Mouse (Mus musculus): Measurements from ENCODE around the gene Hsd17b14.

Gene Hsd17b14

GRCm38 (mm10) chr7:45561624-45562520, 7.2 kb downstream of the Hsd17b14 start:
- in situ Hi-C loops (cut with MboI, MseI), result loop anchor here (5.0 kb wide), 1 partner anchor 85 kb away; no protein-coding TSS in a partner anchor

- in situ Hi-C loops (cut with MboI, MseI), result loop anchor here (5.0 kb wide), 1 partner anchor 88 kb away; no protein-coding TSS in a partner anchor
Measured at GRCm38 (mm10) chr7:45564811-45565210, 10.1 kb downstream of the Hsd17b14 start.

GRCm38 (mm10) chr7:45565446-45565845, 10.8 kb downstream of the Hsd17b14 start:
- in situ Hi-C loops (cut with MboI, MseI), result no loop called here

GRCm38 (mm10) chr7:45567112-45567779, 12.6 kb downstream of the Hsd17b14 start:
- in situ Hi-C loops (cut with MboI, MseI), result no loop called here

- in situ Hi-C loops (cut with MboI, MseI), result no loop called here
Measured at GRCm38 (mm10) chr7:45567780-45568516, 13.3 kb downstream of the Hsd17b14 start.

GRCm38 (mm10) chr7:45568601-45569473, 14.1 kb downstream of the Hsd17b14 start:
- in situ Hi-C loops (cut with MboI, MseI), result no loop called here

GRCm38 (mm10) chr7:45570103-45570741, 15.5 kb downstream of the Hsd17b14 start, which contains the start of gene Bcat2:
Gene Bcat2, plus strand, starts transcription at chr7:45570153.
- in situ Hi-C loops (cut with MboI, MseI), result no loop called here

GRCm38 (mm10) chr7:45571966-45572365, 17.3 kb downstream of the Hsd17b14 start:
- in situ Hi-C loops (cut with MboI, MseI), result no loop called here

- in situ Hi-C loops (cut with MboI, MseI), result no loop called here
Measured at GRCm38 (mm10) chr7:45573954-45574353, 19.3 kb downstream of the Hsd17b14 start.

- in situ Hi-C loops (cut with MboI, MseI), result no loop called here
Measured at GRCm38 (mm10) chr7:45574472-45575379, 20.0 kb downstream of the Hsd17b14 start.

- in situ Hi-C loops (cut with MboI, MseI), result no loop called here
Measured at GRCm38 (mm10) chr7:45585923-45586322, 31.2 kb downstream of the Hsd17b14 start.

- in situ Hi-C loops (cut with MboI, MseI), result no loop called here
Measured at GRCm38 (mm10) chr7:45587631-45588592, 33.2 kb downstream of the Hsd17b14 start.

- in situ Hi-C loops (cut with MboI, MseI), result no loop called here
Measured at GRCm38 (mm10) chr7:45589173-45589572, 34.5 kb downstream of the Hsd17b14 start.

- in situ Hi-C loops (cut with MboI, MseI), result loop anchor here in 1 of 2 experiments (5.0 kb wide), 1 partner anchor 82 kb away; no protein-coding TSS in a partner anchor
Measured at GRCm38 (mm10) chr7:45589898-45590297, 35.2 kb downstream of the Hsd17b14 start.

GRCm38 (mm10) chr7:45590874-45591273, 36.2 kb downstream of the Hsd17b14 start:
- in situ Hi-C loops (cut with MboI, MseI), result loop anchor here in 1 of 2 experiments (5.0 kb wide), 1 partner anchor 81 kb away; no protein-coding TSS in a partner anchor

- in situ Hi-C loops (cut with MboI, MseI), result loop anchor here in 1 of 2 experiments (5.0 kb wide), 1 partner anchor 80 kb away; no protein-coding TSS in a partner anchor
Measured at GRCm38 (mm10) chr7:45591880-45592279, 37.2 kb downstream of the Hsd17b14 start.

GRCm38 (mm10) chr7:45593118-45593815, 38.6 kb downstream of the Hsd17b14 start:
- in situ Hi-C loops (cut with MboI, MseI), result loop anchor here in 1 of 2 experiments (5.0 kb wide), 1 partner anchor 79 kb away; no protein-coding TSS in a partner anchor

All from T-helper 17 cell (primary cell).